Mouse (Mus musculus): ENCODE measurements around the gene Mrps35. TPM values are rescaled to one million over a fixed set of nuclear protein-coding genes. Genes with fewer than 3 reads are reported as not detected.

The Mrps35 gene
- polyA plus RNA-seq, 1 experiment from 2014 or later: 135 TPM

DNA sequence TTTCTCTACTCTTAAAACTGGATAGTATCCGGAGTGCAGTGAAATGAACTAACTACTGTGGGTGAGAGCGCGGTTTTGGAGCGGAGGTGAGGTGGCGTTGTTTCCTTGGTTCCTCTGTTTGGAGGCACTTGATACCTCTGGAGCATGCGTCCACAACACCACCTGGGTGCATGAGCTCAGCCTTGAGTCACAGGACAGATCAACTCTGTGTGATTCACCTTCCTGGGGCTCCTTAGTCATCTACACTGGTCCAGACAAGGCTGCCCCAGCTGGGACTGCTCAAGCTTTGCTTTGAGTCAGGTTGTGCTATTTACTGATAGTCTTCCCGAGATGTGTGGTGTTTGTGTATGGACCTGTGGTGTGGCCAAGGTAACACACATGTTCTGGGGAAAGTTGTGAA, 75.2 kb downstream of the Mrps35 start:
- Histone ChIP-seq H3K4me2 (no peak overlapping the region), H3K27me3 (ENCODE audit: control insufficient read depth, insufficient read depth, low read length) (no peaks in the 10 kb centered on the region), H3K9me3 (replicated peaks; ENCODE audit: control insufficient read depth, low read length) (no peaks in the 10 kb centered on the region), H3K9ac (ENCODE audit: low read depth, low read length) (no peak overlapping the region), H3K4me3 (ENCODE audit: low read depth, low read length) (no peak overlapping the region), H3K4me1 (ENCODE audit: control insufficient read depth, insufficient read depth, low read length) (no peaks in the 10 kb centered on the region; the same call in 1 of the 2 replicates), H3K27ac (ENCODE audit: low read depth, low read length) (no peak overlapping the region), H3K36me3 (ENCODE audit: control insufficient read depth, insufficient read depth, low read length) (no peaks in the 10 kb centered on the region)
- 83% methylated on average over 7 of the region's 7 CpGs for WGBS (ENCODE audit: insufficient replicate concordance)
- ATAC-seq (replicated peaks; ENCODE audit: insufficient number of reproducible peaks, low FRiP score, low TSS enrichment): no peak

DNA sequence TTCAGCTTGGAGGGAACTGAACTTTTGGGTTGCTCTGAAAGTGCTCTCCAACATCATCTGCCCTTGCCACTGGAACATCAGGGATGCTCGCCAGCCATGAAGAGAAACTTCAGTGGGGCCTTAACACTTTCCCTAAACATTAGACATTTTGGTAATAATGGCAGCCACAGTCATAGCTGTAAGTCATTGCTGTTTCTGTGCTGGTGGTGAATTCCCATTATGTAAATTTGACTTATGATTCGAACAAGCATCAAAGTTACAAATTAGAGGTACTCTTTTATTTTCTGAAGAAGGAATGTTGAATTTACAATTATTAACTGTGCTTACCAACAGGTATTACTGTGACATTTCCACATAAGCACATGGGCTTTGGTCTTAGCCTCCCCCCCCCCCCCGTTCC, 75.6 kb downstream of the Mrps35 start:
- no peak for ATAC-seq (replicated peaks; ENCODE audit: insufficient number of reproducible peaks, low FRiP score, low TSS enrichment)
- 73% methylated on average over 3 of the region's 3 CpGs for WGBS (ENCODE audit: insufficient replicate concordance)
- H3K36me3 ChIP-seq (ENCODE audit: control insufficient read depth, insufficient read depth, low read length): no peaks in the 10 kb centered on the region

DNA sequence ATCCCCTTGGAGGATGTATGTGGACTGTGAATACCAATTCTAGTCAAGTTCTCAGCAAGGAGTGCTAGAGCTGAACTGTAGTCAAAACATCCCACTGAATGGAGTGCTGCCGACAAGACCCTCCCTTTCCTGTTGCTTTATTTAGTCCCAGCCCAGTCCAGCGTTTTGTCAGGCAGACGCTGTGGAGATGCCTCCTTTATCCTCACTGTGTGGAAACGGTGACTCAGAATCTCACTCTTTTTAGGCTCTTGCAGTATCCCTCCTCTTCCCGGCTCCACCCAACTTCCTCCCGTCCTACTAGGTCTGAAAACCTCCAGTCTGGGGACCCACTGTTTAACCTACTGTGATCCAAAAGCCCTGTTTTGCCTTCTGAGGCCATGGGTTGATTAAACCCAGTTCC, 78.8 kb downstream of the Mrps35 start:
- Histone ChIP-seq H3K27me3 (ENCODE audit: control insufficient read depth, insufficient read depth, low read length) (no peaks in the 10 kb centered on the region), H3K9me3 (replicated peaks; ENCODE audit: control insufficient read depth, low read length) (no peaks in the 10 kb centered on the region), H3K27ac (ENCODE audit: low read depth, low read length) (no peak overlapping the region; the same call in 1 of the 2 replicates), H3K36me3 (ENCODE audit: control insufficient read depth, insufficient read depth, low read length) (no peaks in the 10 kb centered on the region), H3K9ac (ENCODE audit: low read depth, low read length) (no peak overlapping the region), H3K4me1 (ENCODE audit: control insufficient read depth, insufficient read depth, low read length) (no peaks in the 10 kb centered on the region; the same call in 1 of the 2 replicates), H3K4me2 (no peak overlapping the region), H3K4me3 (ENCODE audit: low read depth, low read length) (no peak overlapping the region)
- 20% methylated on average over 6 of the region's 6 CpGs for WGBS (ENCODE audit: insufficient replicate concordance)
- ATAC-seq (replicated peaks; ENCODE audit: insufficient number of reproducible peaks, low FRiP score, low TSS enrichment): 0 out of 2 replicates have a peak, but pooled peaks have one; percentile 7

More for the DNA sequence above, 75.6 kb downstream of the Mrps35 start:
- Histone ChIP-seq H3K27ac (ENCODE audit: low read depth, low read length) (no peak overlapping the region), H3K4me2 (no peak overlapping the region), H3K4me3 (ENCODE audit: low read depth, low read length) (no peak overlapping the region), H3K9me3 (replicated peaks; ENCODE audit: control insufficient read depth, low read length) (no peaks in the 10 kb centered on the region), H3K27me3 (ENCODE audit: control insufficient read depth, insufficient read depth, low read length) (no peaks in the 10 kb centered on the region), H3K9ac (ENCODE audit: low read depth, low read length) (no peak overlapping the region), H3K4me1 (ENCODE audit: control insufficient read depth, insufficient read depth, low read length) (no peaks in the 10 kb centered on the region; the same call in 1 of the 2 replicates)

Other genes with a start within 250 kb of the Mrps35 start
- gene Arntl2, start 246.7 kb upstream of the Mrps35 start, polyA plus RNA-seq (2014; fragmentation: Nextera tagmentation; extraction: Ambion mirVana): 1.9 and 3.3 TPM in 2 replicates
- gene Smco2, start 192.7 kb upstream of the Mrps35 start, polyA plus RNA-seq (2014; fragmentation: Nextera tagmentation; extraction: Ambion mirVana): not detected in 2 replicates
- gene Ppfibp1, start 154.3 kb upstream of the Mrps35 start, polyA plus RNA-seq (2014; fragmentation: Nextera tagmentation; extraction: Ambion mirVana): 78.0 and 86.2 TPM in 2 replicates
- gene 1700034J05Rik, start 88.3 kb upstream of the Mrps35 start, polyA plus RNA-seq (2014; fragmentation: Nextera tagmentation; extraction: Ambion mirVana): 0.21 and 0.42 TPM in 2 replicates
- gene Rep15, start 10.2 kb upstream of the Mrps35 start, polyA plus RNA-seq (2014; fragmentation: Nextera tagmentation; extraction: Ambion mirVana): 1.1 and 1.3 TPM in 2 replicates
- gene Mansc4, start 44.3 kb downstream of the Mrps35 start, polyA plus RNA-seq (2014; fragmentation: Nextera tagmentation; extraction: Ambion mirVana): 0.37 and 0.59 TPM in 2 replicates
- gene Klhl42, start 48.6 kb downstream of the Mrps35 start, polyA plus RNA-seq (2014; fragmentation: Nextera tagmentation; extraction: Ambion mirVana): 6.2 and 6.3 TPM in 2 replicates
- gene Pthlh, start 221.4 kb downstream of the Mrps35 start, polyA plus RNA-seq (2014; fragmentation: Nextera tagmentation; extraction: Ambion mirVana): 1.9 and 2.7 TPM in 2 replicates

Measured in heart, embryonic 11.5 days (tissue).